Mouse (Mus musculus) megakaryocyte-erythroid progenitor cell, adult 5-6 weeks (primary cell): ENCODE results near the gene Gpat3. TPM values are rescaled to one million over a fixed set of nuclear protein-coding genes. Genes with fewer than 3 reads are reported as not detected.

Experiments
- ATAC-seq: replicated peaks from 2 replicates; pipeline ENCODE4 v1.8.0; 2016; ENCODE audit warnings: mild to moderate bottlenecking, inconsistent platforms; ENCODE audit not compliant: severe bottlenecking, poor library complexity, low FRiP score, low TSS enrichment
- total RNA-seq, 2 experiments: library from RNA; stranded (forward) in 1 of 2; stranded (reverse) in 1 of 2; fragments of 200-1000, 215-1000 nt in 1 of 2; fragments of >200 nt in 1 of 2; fragmentation: Nextera tagmentation in 1 of 2; gene quantifications; 2 replicates each; pipeline ENCODE4 v1.2.3; 2014 to 2017

The Gpat3 gene
- total RNA-seq (2014; fragmentation: Nextera tagmentation) (0.45 and 2.6 TPM in 2 replicates), total RNA-seq (2017) (0.65 TPM in 1 of 2 replicates, not detected in the other)

DNA sequence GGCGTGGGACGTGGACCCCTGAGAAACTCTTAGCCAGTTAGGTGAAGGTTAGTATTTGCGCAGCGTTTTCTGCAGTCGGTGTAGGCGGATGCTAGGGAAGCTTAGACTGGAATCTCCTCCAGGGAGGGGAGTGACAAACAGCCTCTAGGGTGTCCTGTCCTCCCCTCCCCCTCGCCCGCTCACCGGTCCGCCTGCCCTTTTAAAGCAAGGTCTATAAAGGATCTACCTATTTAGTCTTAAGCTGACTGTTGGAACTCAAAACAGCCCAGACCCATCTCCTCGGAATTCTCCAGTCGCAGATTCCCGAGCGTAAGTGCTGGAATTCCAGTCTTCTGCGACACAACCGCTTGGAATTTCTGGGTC, at the start of gene Gpat3:
Gene Gpat3, plus strand, starts transcription at position 229 of the 363 bp plus-strand sequence.
- no peak for ATAC-seq

GRCm38 (mm10) chr5:100798165-100798860, 47.2 kb upstream of the Gpat3 start, which contains the start of the genes Helq and Mrps18c:
Gene Helq (minus strand): TSS chr5:100798598.
Gene Mrps18c (plus strand): TSS chr5:100798627.
- ATAC-seq, result peak; percentile 98

DNA sequence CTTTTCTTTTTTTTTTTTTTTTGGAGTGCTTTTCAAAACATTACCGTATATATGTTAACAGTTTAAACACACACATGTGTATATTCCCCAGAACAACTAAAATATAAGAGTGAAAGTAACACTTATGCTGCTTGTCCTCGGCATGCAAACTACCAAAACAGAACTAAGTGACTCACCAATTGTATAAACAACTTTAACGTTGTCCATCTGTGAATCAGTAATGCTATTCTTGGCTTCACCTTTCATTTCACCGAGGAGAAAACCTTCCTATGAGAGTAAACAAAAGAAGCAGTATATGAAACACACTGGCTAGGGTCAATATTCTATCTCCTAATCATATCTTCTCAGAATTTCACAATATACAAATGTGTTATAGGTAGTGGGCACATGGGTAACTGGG, 27.2 kb upstream of the Gpat3 start:
- ATAC-seq, result no peak

- ATAC-seq, result peak; percentile 62
Measured at GRCm38 (mm10) chr5:100819568-100820480, 25.7 kb upstream of the Gpat3 start.

DNA sequence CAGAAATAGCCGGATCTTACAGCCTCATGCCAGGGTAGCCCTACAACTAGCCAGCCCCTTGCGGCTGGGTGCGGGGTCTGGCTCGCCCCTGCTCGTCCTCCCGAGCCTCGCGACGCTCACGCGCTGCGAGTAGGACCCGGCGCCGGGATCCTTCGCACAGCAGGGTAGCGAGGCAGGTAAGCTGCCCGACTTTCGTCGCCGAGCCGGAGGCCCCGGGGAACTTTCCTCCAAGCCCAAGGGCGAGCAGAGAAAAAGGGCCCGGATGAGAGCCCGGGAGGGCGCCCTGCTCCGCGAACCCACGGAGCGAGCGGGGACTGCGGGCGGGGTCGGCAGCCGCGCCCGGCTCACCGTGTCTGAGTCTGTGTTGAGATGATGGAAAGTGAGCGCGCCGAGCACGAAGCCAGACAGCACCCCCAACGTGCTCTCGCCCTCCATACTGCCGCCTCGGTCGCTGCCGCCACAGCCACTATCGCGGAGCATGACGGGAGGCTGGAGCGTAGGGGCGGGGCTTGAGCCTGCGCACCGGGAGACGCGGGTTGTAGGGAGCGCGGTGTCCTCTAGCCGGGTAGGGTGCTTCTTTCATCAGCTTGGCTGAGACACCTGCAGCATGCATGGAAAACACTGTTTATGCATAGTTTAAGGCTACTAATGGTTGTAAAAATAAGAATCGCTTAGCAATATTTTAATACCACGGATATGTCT, 24.9 kb upstream of the Gpat3 start, which contains the start of gene Abraxas1:
Gene Abraxas1, minus strand, starts transcription at position 483 of the 702 bp plus-strand sequence.
- ATAC-seq, result peak; percentile 99

- no peak for ATAC-seq
Measured at GRCm38 (mm10) chr5:100821375-100821774, 24.1 kb upstream of the Gpat3 start.

DNA sequence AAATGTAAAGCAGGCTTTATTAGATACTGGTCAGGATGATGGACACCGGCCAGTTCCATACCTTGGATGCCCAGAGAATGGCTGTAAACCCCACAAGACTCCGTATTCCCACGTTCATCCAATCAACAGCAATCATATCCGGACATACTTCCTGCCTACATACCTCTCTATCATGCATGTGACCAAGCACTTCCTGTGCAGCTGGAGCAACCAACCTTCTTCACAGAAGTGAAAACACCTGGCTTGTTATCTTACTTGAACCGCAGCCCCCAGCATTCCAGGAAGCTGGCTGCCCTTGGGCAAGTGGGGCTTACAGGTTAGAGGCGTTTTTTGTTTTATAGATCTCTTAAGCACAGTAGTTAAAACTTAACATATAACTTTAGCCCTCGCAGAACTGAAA, 22.7 kb upstream of the Gpat3 start:
- ATAC-seq, result no peak

- peak; percentile 77 for ATAC-seq
Measured at GRCm38 (mm10) chr5:100825975-100826374, 19.5 kb upstream of the Gpat3 start.

GRCm38 (mm10) chr5:100826531-100826930, 19.0 kb upstream of the Gpat3 start:
- no peak for ATAC-seq

- ATAC-seq, result no peak
Measured at GRCm38 (mm10) chr5:100828701-100829100, 16.8 kb upstream of the Gpat3 start.

GRCm38 (mm10) chr5:100832680-100833079, 12.8 kb upstream of the Gpat3 start:
- ATAC-seq, result no peak

DNA sequence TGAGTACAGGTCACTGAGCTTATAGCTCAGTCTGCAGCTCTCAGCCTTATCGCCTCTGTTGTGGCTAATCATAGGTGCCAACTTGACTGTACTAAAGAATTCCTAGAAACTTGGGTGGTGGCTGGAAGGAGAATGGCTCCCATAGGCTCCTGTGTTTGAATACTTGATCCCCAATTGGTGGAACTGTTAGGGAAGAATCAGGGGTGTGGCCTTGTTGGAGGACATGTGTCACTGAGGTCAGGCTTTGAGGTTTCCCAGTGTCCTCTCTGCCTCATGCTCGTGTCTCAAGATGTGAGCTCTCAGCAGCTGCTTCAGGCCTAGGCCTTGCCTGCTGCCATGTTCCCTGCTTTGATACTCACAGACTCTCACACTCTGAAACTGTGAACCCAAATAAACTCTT, 11.7 kb upstream of the Gpat3 start:
- ATAC-seq, result no peak

- no peak for ATAC-seq
Measured at GRCm38 (mm10) chr5:100835862-100836538, 9.5 kb upstream of the Gpat3 start.

- no peak for ATAC-seq
Measured at GRCm38 (mm10) chr5:100837907-100838306, 7.6 kb upstream of the Gpat3 start.

DNA sequence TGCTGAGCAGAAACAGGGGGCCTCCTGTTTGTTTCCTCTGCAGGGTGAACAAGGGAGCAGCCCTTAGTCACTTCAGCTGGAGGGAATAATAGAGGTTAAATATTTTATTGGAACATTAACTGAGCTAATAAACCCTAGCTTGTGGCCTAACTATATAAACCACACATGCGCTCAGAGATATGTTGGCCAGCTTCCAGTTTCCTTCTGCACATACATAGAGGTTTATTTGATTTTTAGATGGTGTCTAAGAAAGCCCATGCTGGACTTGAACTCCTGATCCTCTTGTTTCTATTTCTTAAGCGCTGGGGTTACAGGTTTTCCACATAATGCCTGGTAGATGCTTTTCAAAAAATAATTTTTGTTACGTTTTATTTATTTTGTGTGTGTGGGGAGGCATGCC, 1.0 kb upstream of the Gpat3 start:
- no peak for ATAC-seq

DNA sequence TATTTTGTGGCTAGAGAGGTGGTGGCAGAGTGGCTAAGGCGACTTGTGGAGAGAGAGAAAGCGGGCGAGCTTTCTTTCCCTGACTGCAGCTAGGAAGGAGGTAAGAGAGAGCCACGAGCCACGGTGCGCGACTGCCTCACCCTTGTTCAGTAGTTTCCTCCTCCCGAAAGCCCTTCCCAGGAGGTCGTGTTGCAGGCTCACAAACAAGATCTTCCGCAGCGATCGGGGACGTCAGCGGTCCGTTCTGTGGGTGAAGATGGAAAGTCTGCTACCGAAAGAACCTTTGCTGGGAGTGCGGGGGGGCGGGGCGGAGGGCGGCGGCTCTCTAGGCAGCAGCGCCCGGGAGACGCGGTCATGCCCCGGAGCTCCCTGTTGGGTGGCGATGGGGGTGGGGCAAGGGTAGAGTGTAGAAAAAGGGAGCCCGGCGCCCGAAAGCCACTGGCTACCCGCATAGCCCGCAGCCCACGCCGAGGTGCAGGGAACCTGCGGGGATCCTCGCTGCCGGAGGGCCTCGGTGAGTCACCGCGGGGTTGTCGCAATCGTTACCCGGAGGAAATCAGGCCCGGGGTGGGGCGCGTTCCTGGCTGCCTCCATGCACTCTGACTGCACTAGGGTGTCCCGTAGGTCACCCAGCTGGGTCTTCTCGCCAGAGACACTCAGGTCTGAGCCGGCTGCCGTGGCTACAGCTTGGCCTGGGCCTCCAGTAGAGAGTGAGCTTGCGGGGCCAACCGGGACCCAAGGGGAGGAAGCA, 510 bp downstream of the Gpat3 start:
- ATAC-seq, result peak; percentile 89

GRCm38 (mm10) chr5:100846599-100846920, 1.0 kb downstream of the Gpat3 start:
- no peak; the same call in 1 of the 2 replicates for ATAC-seq

DNA sequence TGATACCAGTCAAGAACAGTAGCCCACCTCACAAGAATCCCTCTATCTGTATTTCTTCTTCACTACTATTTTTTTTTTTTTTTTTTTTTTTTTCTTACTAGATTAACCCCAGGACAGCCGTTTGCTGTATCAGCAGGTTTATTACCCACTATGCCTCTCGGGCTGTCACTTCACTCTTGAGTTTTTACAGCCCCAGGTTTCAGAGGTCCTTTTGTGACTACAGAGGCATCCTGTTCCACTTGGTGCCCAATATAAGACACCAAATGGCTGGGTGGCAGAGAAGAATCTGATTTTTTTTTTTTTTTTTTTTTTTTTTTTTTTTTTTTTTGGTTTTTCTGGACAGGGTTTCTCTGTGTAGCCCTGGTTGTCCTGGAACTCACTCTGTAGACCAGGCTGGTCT, 1.6 kb downstream of the Gpat3 start:
- no peak for ATAC-seq

GRCm38 (mm10) chr5:100853963-100854362, 8.4 kb downstream of the Gpat3 start:
- no peak for ATAC-seq
